Mouse (Mus musculus) neural tube, embryonic 14.5 days (tissue): ENCODE measurements around the gene Nufip2. TPM values are rescaled to one million over a fixed set of nuclear protein-coding genes. Genes with fewer than 3 reads are reported as not detected.
"Not testable (repeated sequence)": the region's sequence is repeated elsewhere in the genome, so short reads cannot be mapped to it uniquely, and the experiment has no call there.

Experiments used
- ATAC-seq: fragments of 200-750 bp; cut with Nextera tagmentation; 2 replicates; pipeline ENCODE4 v1.8.0; 2017; ENCODE audit warnings: low read depth, mild to moderate bottlenecking, moderate TSS enrichment, moderate library complexity
- H3K27ac ChIP-seq: fragments of 300-500 bp; sonication (generic); 2 replicates; pipeline ENCODE4 v1.5.1; 2014; ENCODE audit warnings: low read depth, mild to moderate bottlenecking, control low read depth, low read length, moderate library complexity, mixed read lengths
- H3K27me3 ChIP-seq: fragments of 300-500 bp; sonication (generic); 2 replicates; pipeline ENCODE4 v1.6.1; 2014; ENCODE audit warnings: low read length; ENCODE audit not compliant: control insufficient read depth, insufficient read depth
- H3K36me3 ChIP-seq: fragments of 300-500 bp; sonication (generic); 2 replicates; pipeline ENCODE4 v1.6.1; 2014; ENCODE audit warnings: low read length, mixed read lengths; ENCODE audit not compliant: control insufficient read depth, insufficient read depth
- H3K4me1 ChIP-seq: fragments of 300-500 bp; sonication (generic); 2 replicates; pipeline ENCODE4 v1.6.1; 2014; ENCODE audit warnings: low read length; ENCODE audit not compliant: control insufficient read depth, insufficient read depth
- H3K4me2 ChIP-seq: fragments of 300-500 bp; sonication (generic); 2 replicates; pipeline ENCODE4 v1.6.1; 2014; ENCODE audit warnings: mild to moderate bottlenecking, low read depth, low read length, control low read depth
- H3K4me3 ChIP-seq: fragments of 300-500 bp; sonication (generic); 2 replicates; pipeline ENCODE4 v1.5.1; 2014; ENCODE audit warnings: low read depth, low read length, control low read depth, mixed read lengths
- H3K9ac ChIP-seq: fragments of 300-500 bp; sonication (generic); replicated peaks from 2 replicates; pipeline ENCODE4 v1.6.1; 2014; ENCODE audit warnings: low read depth, mild to moderate bottlenecking, control low read depth, low read length, mixed read lengths
- H3K9me3 ChIP-seq: fragments of 300-500 bp; sonication (generic); 2 replicates; pipeline ENCODE4 v1.6.1; 2016; ENCODE audit warnings: low read length; ENCODE audit not compliant: control insufficient read depth
- WGBS: fragments of 180-500 bp; shearing (Covaris S2); extraction: QIAGEN DNeasy Blood & Tissue Kit; methylation state at CpG from one replicate; pipeline ENCODE4 v1.1.7; 2014; 5-methylcytosine and 5-hydroxymethylcytosine counted together
- polyA plus RNA-seq: library from polyadenylated mRNA; unstranded; fragments of >200 nt; fragmentation: Nextera tagmentation; extraction: Ambion mirVana; gene quantifications from 2 replicates; pipeline ENCODE4 v1.2.1, GENCODE M21; 2014

The Nufip2 gene
- polyA plus RNA-seq, 1 experiment from 2014 or later, result 7.3 TPM

DNA sequence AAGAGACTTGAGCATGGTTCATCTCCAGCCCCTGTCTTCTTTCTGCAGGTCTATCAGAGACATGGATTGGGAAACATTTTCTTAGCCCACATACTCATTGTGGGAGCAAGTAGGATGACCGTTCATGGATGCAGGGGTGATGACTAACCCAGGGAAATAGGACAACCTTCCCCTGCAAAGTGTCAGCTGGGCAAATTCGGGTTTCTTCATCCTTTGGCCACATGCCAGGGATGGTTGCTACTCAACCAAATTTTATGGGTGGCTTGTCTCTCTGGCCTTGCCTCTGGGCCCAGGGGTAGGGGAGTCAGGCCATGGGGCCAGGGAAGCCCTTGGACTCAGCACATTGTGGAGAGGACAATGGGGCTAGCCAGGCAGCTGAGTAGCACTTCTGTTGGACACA, 42.6 kb downstream of the Nufip2 start:
- H3K9me3 ChIP-seq, result no peaks in the 10 kb centered on the region
- WGBS, result 49% methylated on average over 2 of the region's 2 CpGs

DNA sequence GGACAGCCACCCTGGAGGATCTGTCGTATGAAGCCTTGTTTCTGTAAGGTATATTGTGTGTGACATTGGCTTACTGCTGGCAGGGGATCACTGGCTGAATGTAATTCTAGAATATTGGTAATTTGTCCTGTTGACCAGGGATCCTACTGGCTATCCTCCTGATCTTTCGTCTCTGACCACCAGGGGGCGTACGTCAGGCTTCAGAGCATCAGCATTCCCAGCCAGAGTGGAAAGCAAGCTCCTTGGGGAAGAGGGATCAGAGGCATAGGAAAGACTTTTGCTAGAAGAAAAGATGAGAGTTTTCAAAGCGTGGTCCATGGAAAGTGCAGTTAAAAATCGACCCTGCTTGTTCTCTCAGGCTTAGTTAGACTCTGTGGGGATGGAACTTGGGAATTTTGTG, 51.3 kb downstream of the Nufip2 start:
- Histone ChIP-seq H3K27ac (no peak overlapping the region), H3K27me3 (no peaks in the 10 kb centered on the region), H3K4me2 (no peak overlapping the region), H3K4me1 (no peaks in the 10 kb centered on the region), H3K9me3 (no peaks in the 10 kb centered on the region), H3K4me3 (no peak overlapping the region), H3K9ac (no peak overlapping the region), H3K36me3 (no peaks in the 10 kb centered on the region)
- 2% methylated on average over 6 of the region's 6 CpGs for WGBS
- ATAC-seq, result no peak; the same call in 1 of the 2 replicates

More for the DNA sequence above, 42.6 kb downstream of the Nufip2 start:
- Histone ChIP-seq H3K9ac (no peak overlapping the region), H3K4me1 (no peaks in the 10 kb centered on the region), H3K36me3 (no peaks in the 10 kb centered on the region), H3K4me2 (no peak overlapping the region), H3K27me3 (no peaks in the 10 kb centered on the region), H3K4me3 (no peak overlapping the region), H3K27ac (no peak overlapping the region)
- ATAC-seq, result no peak

- 47% methylated on average over 7 of the region's 7 CpGs for WGBS
- H3K4me2 ChIP-seq, result no peak overlapping the region
- ATAC-seq, result no peak
- H3K36me3 ChIP-seq, result no peaks in the 10 kb centered on the region
- no peaks in the 10 kb centered on the region for H3K4me1 ChIP-seq
- no peaks in the 10 kb centered on the region for H3K9me3 ChIP-seq
- H3K27me3 ChIP-seq, result no peaks in the 10 kb centered on the region
- H3K27ac ChIP-seq, result no peak overlapping the region
- no peak overlapping the region for H3K9ac ChIP-seq
- no peak overlapping the region for H3K4me3 ChIP-seq
These were observed 52.6 kb downstream of the Nufip2 start for GRCm38 (mm10) chr11:77738555-77738954.

DNA sequence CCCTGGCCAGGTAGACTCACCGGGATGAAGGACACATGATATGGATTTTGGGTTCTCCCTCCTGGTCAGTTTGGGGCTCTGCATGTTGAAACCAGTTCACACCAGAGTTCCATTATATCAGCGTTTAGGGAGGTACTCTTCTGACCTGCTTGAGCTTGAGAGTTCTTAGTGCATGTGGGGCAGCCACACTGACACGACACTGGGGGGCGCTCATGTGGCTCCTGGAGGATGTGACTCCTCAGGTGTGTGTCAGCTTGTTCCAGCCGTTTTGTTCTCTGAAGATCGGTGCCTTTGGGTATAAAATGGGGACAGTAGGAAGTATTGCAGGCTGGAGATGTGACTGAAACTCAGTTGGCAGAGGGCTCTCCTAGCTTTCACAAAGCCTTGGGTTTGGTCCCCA, 58.0 kb downstream of the Nufip2 start:
- 37% methylated on average over 6 of the region's 6 CpGs for WGBS
- Histone ChIP-seq H3K27ac (no peak overlapping the region), H3K9ac (no peak overlapping the region), H3K27me3 (no peaks in the 10 kb centered on the region), H3K4me3 (no peak overlapping the region), H3K36me3 (no peaks in the 10 kb centered on the region), H3K4me2 (no peak overlapping the region), H3K4me1 (no peaks in the 10 kb centered on the region), H3K9me3 (no peaks in the 10 kb centered on the region)
- no peak for ATAC-seq

- no peaks in the 10 kb centered on the region for H3K27me3 ChIP-seq
- no peaks in the 10 kb centered on the region for H3K36me3 ChIP-seq
These were observed 60.7 kb downstream of the Nufip2 start for GRCm38 (mm10) chr11:77746652-77747051.

GRCm38 (mm10) chr11:77747103-77747502, 61.1 kb downstream of the Nufip2 start:
- WGBS, result 97% methylated on average over 13 of the region's 15 CpGs
- not testable (repeated sequence) for ATAC-seq, H3K9me3 ChIP-seq, H3K4me1 ChIP-seq, H3K4me2 ChIP-seq, H3K27me3 ChIP-seq, H3K27ac ChIP-seq, H3K36me3 ChIP-seq, H3K9ac ChIP-seq, H3K4me3 ChIP-seq

More at GRCm38 (mm10) chr11:77746652-77747051, 60.7 kb downstream of the Nufip2 start:
- 93% methylated on average over 4 of the region's 4 CpGs for WGBS
- Histone ChIP-seq H3K4me1 (no peaks in the 10 kb centered on the region), H3K9me3 (no peaks in the 10 kb centered on the region), H3K27ac (no peak overlapping the region), H3K4me3 (no peak overlapping the region), H3K9ac (no peak overlapping the region), H3K4me2 (no peak overlapping the region)
- no peak for ATAC-seq

- no peak for ATAC-seq
- H3K4me3 ChIP-seq, result no peak overlapping the region
- WGBS, result 88% methylated on average over 5 of the region's 5 CpGs
These were observed 63.0 kb downstream of the Nufip2 start for GRCm38 (mm10) chr11:77748996-77749395.

GRCm38 (mm10) chr11:77752525-77752924, 66.6 kb downstream of the Nufip2 start:
- ATAC-seq, result no peak

More at GRCm38 (mm10) chr11:77748996-77749395, 63.0 kb downstream of the Nufip2 start:
- no peak overlapping the region for H3K27ac ChIP-seq
- H3K9me3 ChIP-seq, result no peaks in the 10 kb centered on the region
- H3K27me3 ChIP-seq, result no peaks in the 10 kb centered on the region
- H3K4me2 ChIP-seq, result no peak overlapping the region
- H3K9ac ChIP-seq, result no peak overlapping the region
- H3K4me1 ChIP-seq, result no peaks in the 10 kb centered on the region
- no peaks in the 10 kb centered on the region for H3K36me3 ChIP-seq

GRCm38 (mm10) chr11:77753469-77753868, 67.5 kb downstream of the Nufip2 start:
- ATAC-seq, result no peak
- WGBS, result 78% methylated on average over 3 of the region's 3 CpGs

More at GRCm38 (mm10) chr11:77752525-77752924, 66.6 kb downstream of the Nufip2 start:
- no peaks in the 10 kb centered on the region for H3K27me3 ChIP-seq
- WGBS, result 77% methylated on average over 5 of the region's 5 CpGs
- H3K4me3 ChIP-seq, result no peak overlapping the region
- H3K4me1 ChIP-seq, result no peaks in the 10 kb centered on the region
- no peak overlapping the region for H3K9ac ChIP-seq
- H3K27ac ChIP-seq, result no peak overlapping the region
- H3K9me3 ChIP-seq, result no peaks in the 10 kb centered on the region
- no peak overlapping the region for H3K4me2 ChIP-seq
- no peaks in the 10 kb centered on the region for H3K36me3 ChIP-seq

More at GRCm38 (mm10) chr11:77753469-77753868, 67.5 kb downstream of the Nufip2 start:
- no peaks in the 10 kb centered on the region for H3K9me3 ChIP-seq
- H3K4me3 ChIP-seq, result no peak overlapping the region
- no peaks in the 10 kb centered on the region for H3K27me3 ChIP-seq
- no peaks in the 10 kb centered on the region for H3K4me1 ChIP-seq
- no peaks in the 10 kb centered on the region for H3K36me3 ChIP-seq
- H3K4me2 ChIP-seq, result no peak overlapping the region
- H3K9ac ChIP-seq, result no peak overlapping the region
- no peak overlapping the region for H3K27ac ChIP-seq
